Mouse (Mus musculus) lung, adult 2 months (tissue): ENCODE results near the gene Gdpd1.

Source experiments
- CTCF ChIP-seq: fragments of 200-500 bp; IDR thresholded peaks from 2 replicates; pipeline ENCODE4 v1.5.1; 2011; ENCODE audit warnings: mild to moderate bottlenecking, low read length, control low read depth; ENCODE audit not compliant: insufficient read depth
- POLR2A ChIP-seq: fragments of 200-500 bp; IDR thresholded peaks from 2 replicates; pipeline ENCODE4 v1.6.1; 2011; ENCODE audit warnings: low read depth, mild to moderate bottlenecking, control low read depth, low read length, borderline replicate concordance; ENCODE audit errors: extremely low read depth

- TF ChIP-seq CTCF (peak; percentile 58), POLR2A (peak; percentile 14; the same call in 1 of the 2 replicates)
Measured at GRCm38 (mm10) chr11:87073343-87073865, 458 bp downstream of the Gdpd1 start.
